Mouse (Mus musculus) ES-Bruce4 (cell line): ENCODE measurements around the gene Cdh13. TPM values are rescaled to one million over a fixed set of nuclear protein-coding genes. Genes with fewer than 3 reads are reported as not detected.
A peak's percentile ranks its signal among the peaks of the same experiment; 100 is the strongest.
"Not testable (repeated sequence)": the region's sequence is repeated elsewhere in the genome, so short reads cannot be mapped to it uniquely, and the experiment has no call there.

ENCODE experiments used
- H3K27ac ChIP-seq: 2 replicates; pipeline ENCODE4 v1.5.1; 2012; ENCODE audit warnings: low read length, inconsistent platforms; ENCODE audit not compliant: insufficient read depth
- H3K27me3 ChIP-seq: 2 replicates; pipeline ENCODE4 v1.6.1; 2012; ENCODE audit warnings: mild to moderate bottlenecking, low read length, inconsistent platforms; ENCODE audit not compliant: control insufficient read depth, poor library complexity, insufficient read depth, severe bottlenecking
- H3K36me3 ChIP-seq: 2 replicates; pipeline ENCODE4 v1.6.1; 2012; ENCODE audit warnings: inconsistent platforms, mild to moderate bottlenecking, low read length, moderate library complexity; ENCODE audit not compliant: control insufficient read depth, poor library complexity, insufficient read depth, severe bottlenecking
- H3K4me1 ChIP-seq: one replicate; pipeline ENCODE4 v1.8.1; 2011; ENCODE audit warnings: low read length; ENCODE audit not compliant: control insufficient read depth, insufficient read depth
- H3K4me3 ChIP-seq: 2 replicates; pipeline ENCODE4 v1.5.1; 2011; ENCODE audit warnings: low read depth, mild to moderate bottlenecking, low read length
- H3K9ac ChIP-seq: 2 replicates; pipeline ENCODE4 v1.6.1; 2012; ENCODE audit warnings: low read depth, mild to moderate bottlenecking, inconsistent platforms; ENCODE audit not compliant: poor library complexity, severe bottlenecking
- H3K9me3 ChIP-seq: replicated peaks from 2 replicates; pipeline ENCODE4 v1.6.1; 2012; ENCODE audit warnings: mild to moderate bottlenecking, low read length, inconsistent platforms; ENCODE audit not compliant: control insufficient read depth, poor library complexity, insufficient read depth, severe bottlenecking
- CTCF ChIP-seq: IDR thresholded peaks from one replicate; pipeline ENCODE4 v1.8.1; 2011; ENCODE audit warnings: low read depth, low read length
- EP300 ChIP-seq: IDR thresholded peaks from 2 replicates; pipeline ENCODE4 v1.6.1; 2011; ENCODE audit warnings: low read depth, low read length; ENCODE audit not compliant: insufficient read depth
- POLR2A ChIP-seq: IDR thresholded peaks from one replicate; pipeline ENCODE4 v1.8.1; 2011; ENCODE audit warnings: low read length; ENCODE audit not compliant: insufficient read depth
- polyA plus RNA-seq: library from polyadenylated mRNA; stranded (reverse); fragments of >200 nt; gene quantifications from 2 replicates; pipeline ENCODE4 v1.2.4, GENCODE M21; 2011; ENCODE audit warnings: low read depth; ENCODE audit not compliant: missing spikeins, insufficient read depth, insufficient read length

The Cdh13 gene
- polyA plus RNA-seq, 1 experiment, result 2.0 TPM

DNA sequence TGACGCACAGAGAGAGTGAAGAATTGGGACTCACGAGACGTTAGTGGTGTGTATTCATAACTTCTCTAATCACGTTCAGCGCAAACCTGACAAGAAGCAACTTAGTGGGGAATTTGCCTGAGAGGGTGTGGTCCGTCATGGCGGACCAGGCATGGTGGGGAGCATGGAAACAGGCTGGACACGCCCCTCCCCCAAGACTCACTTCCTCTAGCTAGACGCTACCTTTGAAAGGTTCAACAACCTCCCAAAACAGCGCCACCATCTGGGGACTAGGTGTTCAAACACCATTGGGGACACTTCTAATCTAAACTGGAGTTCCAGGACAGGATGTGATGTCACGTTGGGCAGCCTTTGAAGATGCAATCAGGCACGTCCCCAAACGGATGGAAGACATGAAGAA is 1011.9 kb downstream of the Cdh13 start:
- no peaks in the 10 kb centered on the region for H3K36me3 ChIP-seq
- H3K9ac ChIP-seq, result no peak overlapping the region
- H3K27me3 ChIP-seq, result no peaks in the 10 kb centered on the region
- H3K9me3 ChIP-seq, result peaks cover 3% of the 10 kb centered on the region; the same call in 1 of the 2 replicates
- no peaks in the 10 kb centered on the region for H3K4me1 ChIP-seq
- H3K27ac ChIP-seq, result no peak overlapping the region
- TF ChIP-seq EP300 (no peak), CTCF (peak; percentile 11), POLR2A (no peak)
- H3K4me3 ChIP-seq, result no peak overlapping the region

DNA sequence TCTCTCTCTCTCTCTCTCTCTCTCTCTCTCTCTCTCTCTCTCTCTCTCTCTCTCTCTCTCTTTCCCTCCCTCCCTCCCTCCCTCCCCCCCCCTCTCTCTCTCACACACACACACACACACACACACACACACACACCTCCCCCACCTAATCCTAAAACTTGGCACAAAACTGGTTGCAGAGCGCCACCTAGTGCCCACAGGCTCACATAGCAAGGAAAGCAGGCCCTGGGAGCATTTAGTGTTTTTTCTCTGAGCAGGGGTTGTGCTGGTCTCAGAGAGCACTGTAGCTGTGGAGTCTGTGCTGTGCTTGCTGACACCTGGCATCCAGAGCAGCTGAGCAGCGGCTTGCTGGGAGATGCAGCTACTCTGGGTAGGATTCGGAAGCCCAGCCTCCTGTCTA is 1014.2 kb downstream of the Cdh13 start:
- H3K9ac ChIP-seq, H3K27me3 ChIP-seq, H3K4me1 ChIP-seq, H3K27ac ChIP-seq, H3K4me3 ChIP-seq, H3K9me3 ChIP-seq, H3K36me3 ChIP-seq: not testable (repeated sequence)
- TF ChIP-seq CTCF, result peak; percentile 90

DNA sequence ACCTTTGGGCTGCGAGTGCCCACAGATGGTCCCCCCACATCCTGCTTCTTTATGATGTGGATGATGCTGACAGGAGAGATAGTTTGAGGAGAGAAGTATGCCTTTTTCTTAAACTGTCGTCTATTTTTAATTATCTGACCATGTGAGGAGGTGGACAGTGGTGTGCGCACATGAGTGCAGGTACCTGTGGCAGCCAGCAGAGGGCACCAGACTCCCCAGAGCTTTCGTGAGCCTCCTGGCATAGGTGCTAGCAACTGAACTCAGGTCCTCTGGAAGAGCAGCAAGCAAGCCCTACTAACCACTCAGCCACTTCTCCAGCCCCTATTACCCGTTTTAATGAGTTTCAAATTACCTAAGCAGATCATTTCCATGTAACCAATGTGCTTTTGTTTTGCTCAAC is 1016.8 kb downstream of the Cdh13 start:
- no peak overlapping the region for H3K4me3 ChIP-seq
- TF ChIP-seq POLR2A, result no peak
- peak; percentile 48 for TF ChIP-seq CTCF

DNA sequence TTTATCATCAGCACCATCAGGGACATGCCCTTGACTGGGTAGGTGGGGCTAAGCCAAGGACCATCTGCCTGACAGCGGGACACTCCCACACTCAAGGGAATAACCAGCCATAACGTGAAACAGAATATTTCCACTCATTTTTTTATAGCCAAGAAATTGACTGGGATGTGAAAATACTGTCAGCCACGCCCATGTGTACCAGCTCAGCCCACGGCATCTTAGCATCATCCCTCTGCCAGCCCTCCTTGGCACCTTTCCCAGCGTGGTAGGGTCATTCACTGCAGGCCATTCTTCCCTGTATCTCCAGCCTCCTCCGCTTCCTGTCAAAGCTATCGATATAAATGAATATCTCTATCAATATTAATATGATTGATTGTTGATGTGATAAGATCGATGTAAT is 1020.7 kb downstream of the Cdh13 start:
- H3K36me3 ChIP-seq, result no peaks in the 10 kb centered on the region
- no peak overlapping the region for H3K27ac ChIP-seq
- no peak overlapping the region for H3K4me3 ChIP-seq
- TF ChIP-seq POLR2A (no peak), CTCF (no peak), EP300 (no peak)
- no peaks in the 10 kb centered on the region for H3K4me1 ChIP-seq
- H3K9me3 ChIP-seq, result no peaks in the 10 kb centered on the region; the same call in 1 of the 2 replicates
- H3K9ac ChIP-seq, result no peak overlapping the region
- H3K27me3 ChIP-seq, result no peaks in the 10 kb centered on the region

More for the DNA sequence above, 1016.8 kb downstream of the Cdh13 start:
- Histone ChIP-seq H3K9me3 (no peaks in the 10 kb centered on the region; the same call in 1 of the 2 replicates), H3K9ac (no peak overlapping the region), H3K27me3 (no peaks in the 10 kb centered on the region), H3K4me1 (no peaks in the 10 kb centered on the region), H3K27ac (no peak overlapping the region), H3K36me3 (no peaks in the 10 kb centered on the region)

DNA sequence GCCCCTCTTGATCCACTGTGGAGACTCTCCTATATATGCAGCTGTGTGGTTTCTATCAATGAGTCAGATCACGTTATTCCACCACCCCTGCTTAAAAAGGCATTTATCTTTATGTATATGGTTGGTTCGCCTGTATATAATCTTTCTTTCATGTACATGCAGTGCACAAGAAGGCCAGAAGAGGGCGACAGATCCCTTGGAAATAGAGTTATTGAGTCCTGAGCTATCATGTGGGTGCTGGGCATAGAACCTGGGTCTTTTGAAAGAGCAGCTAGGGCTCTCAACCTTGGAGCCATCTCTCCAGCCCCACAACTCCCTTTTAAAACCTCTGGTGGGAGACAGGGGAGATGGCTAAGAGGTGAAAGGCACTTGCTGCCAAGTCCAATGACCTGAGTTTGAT is 1027.9 kb downstream of the Cdh13 start:
- H3K9ac ChIP-seq, result no peak overlapping the region
- H3K4me3 ChIP-seq, result no peak overlapping the region
- no peak for TF ChIP-seq CTCF
- TF ChIP-seq POLR2A, result no peak
- no peak overlapping the region for H3K27ac ChIP-seq
- H3K4me1 ChIP-seq, result no peaks in the 10 kb centered on the region
- no peaks in the 10 kb centered on the region for H3K27me3 ChIP-seq
- no peaks in the 10 kb centered on the region for H3K9me3 ChIP-seq
- no peaks in the 10 kb centered on the region for H3K36me3 ChIP-seq

DNA sequence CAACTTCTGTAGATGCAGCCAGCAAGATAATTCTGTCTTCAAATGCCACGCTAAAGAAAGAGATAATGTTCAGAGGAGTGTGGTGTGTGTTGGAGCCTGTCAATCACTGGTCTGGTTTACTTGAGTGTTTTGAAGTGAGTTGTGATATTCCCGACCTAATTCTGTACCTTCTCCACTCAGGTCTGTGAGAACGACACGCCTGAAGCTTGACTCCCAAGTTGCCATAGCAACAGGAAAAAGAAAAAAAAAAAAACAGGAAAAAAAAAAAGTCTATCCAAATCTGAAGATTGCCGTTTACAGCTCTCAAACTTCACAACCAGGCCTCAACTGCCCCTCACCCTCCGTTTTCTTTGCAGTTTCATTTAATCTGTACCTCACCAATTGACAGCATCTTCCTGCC is 1039.7 kb downstream of the Cdh13 start:
- H3K27me3 ChIP-seq, result no peaks in the 10 kb centered on the region
- no peak overlapping the region for H3K4me3 ChIP-seq
- no peak overlapping the region for H3K27ac ChIP-seq
- H3K4me1 ChIP-seq, result no peaks in the 10 kb centered on the region
- no peaks in the 10 kb centered on the region for H3K9me3 ChIP-seq
- no peak for TF ChIP-seq CTCF
- no peak for TF ChIP-seq POLR2A
- no peak for TF ChIP-seq EP300
- H3K36me3 ChIP-seq, result no peaks in the 10 kb centered on the region
- H3K9ac ChIP-seq, result no peak overlapping the region

DNA sequence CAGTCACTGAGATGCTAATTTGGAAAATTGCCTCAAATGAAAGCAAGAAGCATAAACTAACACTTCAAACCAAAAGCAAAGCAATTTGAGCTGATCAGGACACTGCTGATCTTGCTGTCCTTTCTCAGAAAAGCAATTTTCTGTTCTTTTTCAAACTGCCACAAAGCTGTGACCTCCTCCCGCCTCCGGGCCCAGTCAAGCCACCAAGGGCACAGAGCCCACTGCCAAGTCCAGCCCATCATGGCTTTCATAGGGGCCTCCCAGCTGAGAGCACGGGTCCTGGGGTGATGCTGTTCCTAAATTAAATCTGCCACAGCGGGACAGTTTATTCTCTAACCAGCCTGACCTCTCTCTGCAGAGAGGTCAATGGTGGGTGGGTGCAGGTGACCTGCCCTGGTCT is 1056.0 kb downstream of the Cdh13 start:
- TF ChIP-seq CTCF (no peak), EP300 (no peak), POLR2A (no peak)
- no peaks in the 10 kb centered on the region for H3K4me1 ChIP-seq
- no peak overlapping the region for H3K4me3 ChIP-seq
- H3K9ac ChIP-seq, result no peak overlapping the region
- H3K36me3 ChIP-seq, result no peaks in the 10 kb centered on the region
- H3K27me3 ChIP-seq, result no peaks in the 10 kb centered on the region
- peaks cover 11% of the 10 kb centered on the region for H3K9me3 ChIP-seq
- no peak overlapping the region for H3K27ac ChIP-seq
